Mouse (Mus musculus) MEL (cell line): ENCODE data around the gene Prdm10.

Source experiments
- BHLHE40 ChIP-seq: IDR thresholded peaks from 2 replicates; pipeline ENCODE4 v1.6.1; 2012; ENCODE audit warnings: low read depth, mild to moderate bottlenecking, inconsistent platforms, low read length, improper control_type of control experiment, borderline replicate concordance
- CHD1 ChIP-seq: IDR thresholded peaks from 2 replicates; pipeline ENCODE4 v1.6.1; 2012; ENCODE audit warnings: low read depth, mild to moderate bottlenecking, inconsistent platforms, low read length, improper control_type of control experiment
- CTCF ChIP-seq, 3 experiments: IDR thresholded peaks in 2 of 3; conservative IDR thresholded peaks in 1 of 3; 2 replicates each; pipeline ENCODE4 v1.5.1; 2011 to 2012; ENCODE audit warnings: low read length in 3 of 3, low read depth in 2 of 3, mild to moderate bottlenecking in 2 of 3, improper control_type of control experiment in 1 of 3, inconsistent platforms in 1 of 3, mixed read lengths in 1 of 3, moderate library complexity in 1 of 3; ENCODE audit not compliant: control insufficient read depth in 1 of 3, insufficient read depth in 1 of 3, poor library complexity in 1 of 3, severe bottlenecking in 1 of 3
- E2F4 ChIP-seq: IDR thresholded peaks from 2 replicates; pipeline ENCODE4 v1.6.1; 2011; ENCODE audit warnings: low read depth, low read length, improper control_type of control experiment, borderline replicate concordance
- EP300 ChIP-seq, 2 experiments: IDR thresholded peaks; 2 replicates each; pipeline ENCODE4 v1.6.1; 2011; ENCODE audit warnings: improper control_type of control experiment in 2 of 2, low read length in 2 of 2, low read depth in 1 of 2, mild to moderate bottlenecking in 1 of 2
- ETS1 ChIP-seq: IDR thresholded peaks from 2 replicates; pipeline ENCODE4 v1.6.1; 2012; ENCODE audit warnings: low read depth, mild to moderate bottlenecking, inconsistent platforms, low read length, improper control_type of control experiment, moderate library complexity
- JUND ChIP-seq: IDR thresholded peaks from 2 replicates; pipeline ENCODE4 v1.6.1; 2011; ENCODE audit warnings: low read depth, mild to moderate bottlenecking, improper control_type of control experiment, low read length
- MAFK ChIP-seq: IDR thresholded peaks from 2 replicates; pipeline ENCODE4 v1.6.1; 2011; ENCODE audit warnings: low read depth, mild to moderate bottlenecking, low read length, improper control_type of control experiment, borderline replicate concordance
- MEF2A ChIP-seq: IDR thresholded peaks from 2 replicates; pipeline ENCODE4 v1.6.1; 2014; ENCODE audit warnings: low read depth, mild to moderate bottlenecking, inconsistent platforms, low read length, improper control_type of control experiment; ENCODE audit not compliant: poor library complexity, insufficient replicate concordance, severe bottlenecking; ENCODE audit errors: extremely low read depth
- POLR2A ChIP-seq, 2 experiments: IDR thresholded peaks; 2 replicates each; pipeline ENCODE4 v1.6.1; 2011 to 2012; ENCODE audit warnings: low read length in 2 of 2, mild to moderate bottlenecking in 2 of 2, control low read depth in 1 of 2, improper control_type of control experiment in 1 of 2, low read depth in 1 of 2, moderate library complexity in 1 of 2; ENCODE audit not compliant: control insufficient read depth in 1 of 2, insufficient read depth in 1 of 2, poor library complexity in 1 of 2
- TAL1 ChIP-seq: IDR thresholded peaks from 2 replicates; pipeline ENCODE4 v1.6.1; 2012; ENCODE audit warnings: mild to moderate bottlenecking, inconsistent platforms, low read length, moderate library complexity, mixed read lengths
- TBP ChIP-seq: IDR thresholded peaks from 2 replicates; pipeline ENCODE4 v1.8.0; 2011; ENCODE audit warnings: low read depth, low read length, improper control_type of control experiment

DNA sequence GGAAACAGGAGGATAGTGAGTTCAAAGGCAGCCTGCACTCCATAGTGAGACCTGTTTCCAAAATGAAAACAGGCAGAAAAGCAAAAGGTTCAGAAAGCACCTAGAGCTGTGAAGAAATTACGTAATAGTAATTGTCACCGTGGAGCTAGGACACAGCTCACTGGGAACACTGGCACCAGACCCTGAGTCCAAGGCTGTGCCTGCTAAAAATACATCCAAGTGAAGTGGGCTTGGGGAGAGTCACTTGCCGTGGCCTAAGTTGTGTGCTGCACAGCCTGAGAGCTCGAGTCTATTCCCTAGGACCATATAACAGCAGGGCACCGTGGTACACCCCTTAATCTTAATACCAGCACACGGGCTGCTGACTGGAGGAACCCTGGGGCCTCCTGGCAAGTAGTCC, 18.4 kb downstream of the Prdm10 start:
- TF ChIP-seq TBP (no peak), CTCF (IDR thresholded peaks at IDR 0.05 in 2 of 3, conservative IDR thresholded peaks at IDR 0.05 in 1 of 3; ENCODE audit: control insufficient read depth in 1 of 3, insufficient read depth in 1 of 3, low read depth in 2 of 3, low read length in 3 of 3, poor library complexity in 1 of 3, severe bottlenecking in 1 of 3) (no peak), EP300 (IDR thresholded peaks at IDR 0.05; ENCODE audit: low read depth in 1 of 2, low read length in 2 of 2) (no peak), CHD1 (no peak), MAFK (no peak), ETS1 (no peak), JUND (no peak), BHLHE40 (no peak), TAL1 (no peak), MEF2A (no peak), POLR2A (IDR thresholded peaks at IDR 0.05; ENCODE audit: control insufficient read depth in 1 of 2, insufficient read depth in 1 of 2, low read depth in 1 of 2, low read length in 2 of 2, poor library complexity in 1 of 2) (no peak), E2F4 (no peak)
